Mouse (Mus musculus) G1E (cell line): ENCODE results near the gene Grm6. TPM values are rescaled to one million over a fixed set of nuclear protein-coding genes. Genes with fewer than 3 reads are reported as not detected.

Source experiments
- ATAC-seq: 2 replicates; pipeline ENCODE4 v1.8.0; 2016; ENCODE audit warnings: mild to moderate bottlenecking; ENCODE audit not compliant: insufficient number of reproducible peaks, poor library complexity, low FRiP score, severe bottlenecking; ENCODE audit errors: extremely low read depth
- DNase-seq: peaks from one replicate; pipeline ENCODE4 v3.0.0; 2012; ENCODE audit warnings: low spot score
- H3K27me3 ChIP-seq: 2 replicates; pipeline ENCODE4 v1.6.1; 2012; ENCODE audit warnings: mild to moderate bottlenecking, low read length, inconsistent platforms; ENCODE audit not compliant: insufficient read depth
- H3K36me3 ChIP-seq: replicated peaks from 2 replicates; pipeline ENCODE3; 2012; ENCODE audit warnings: mild to moderate bottlenecking, inconsistent platforms
- H3K4me1 ChIP-seq: 2 replicates; pipeline ENCODE4 v1.6.1; 2012; ENCODE audit warnings: low read depth, low read length, inconsistent platforms, mixed read lengths; ENCODE audit not compliant: insufficient read depth
- H3K4me3 ChIP-seq: 2 replicates; pipeline ENCODE4 v1.5.1; 2012; ENCODE audit warnings: low read depth, mild to moderate bottlenecking, inconsistent platforms, low read length, moderate library complexity, mixed read lengths
- H3K9me3 ChIP-seq: replicated peaks from 2 replicates; pipeline ENCODE4 v1.6.1; 2012; ENCODE audit warnings: inconsistent platforms
- CTCF ChIP-seq: IDR thresholded peaks from 2 replicates; pipeline ENCODE4 v1.5.1; 2012; ENCODE audit warnings: low read depth, low read length, inconsistent platforms, mixed read lengths
- GATA1 ChIP-seq: IDR thresholded peaks from 2 replicates; pipeline ENCODE4 v1.6.1; 2012; ENCODE audit warnings: borderline replicate concordance, low read length, inconsistent platforms, mixed read lengths
- GATA2 ChIP-seq: IDR thresholded peaks from 2 replicates; pipeline ENCODE4 v1.6.1; 2012; ENCODE audit warnings: low read depth, low read length, inconsistent platforms, borderline replicate concordance
- POLR2AphosphoS5 ChIP-seq: IDR thresholded peaks from 2 replicates; pipeline ENCODE4 v1.6.1; 2012; ENCODE audit warnings: low read depth, low read length, inconsistent platforms; ENCODE audit not compliant: insufficient replicate concordance
- TAL1 ChIP-seq: conservative IDR thresholded peaks from 2 replicates; pipeline ENCODE4 v1.6.1; 2012; ENCODE audit warnings: low read depth, low read length, inconsistent platforms, mixed read lengths
- polyA plus RNA-seq: library from polyadenylated mRNA; stranded (reverse); fragments of >175 nt; gene quantifications from 2 replicates; pipeline ENCODE4 v1.2.3, GENCODE M21; 2012
- total RNA-seq, 2 experiments: library from RNA; stranded (forward) in 1 of 2; stranded (reverse) in 1 of 2; fragments of 200-1000 nt in 1 of 2; fragments of >200 nt in 1 of 2; fragmentation: Nextera tagmentation in 1 of 2; gene quantifications; 2 replicates each; pipeline ENCODE4 v1.2.3; 2014 to 2017

Grm6 gene
- total RNA-seq (2014; fragmentation: Nextera tagmentation) (not detected in 2 replicates), total RNA-seq (2017) (0.05 TPM in 1 of 2 replicates, not detected in the other), polyA plus RNA-seq (0.01 TPM in 1 of 2 replicates, not detected in the other)

- no peaks in the 10 kb centered on the region for H3K36me3 ChIP-seq
- ATAC-seq (no peak), DNase-seq (no peak)
- H3K4me3 ChIP-seq: peak within 1 kb of the TSS; percentile 28; the same call in 1 of the 2 replicates
- peaks cover 86% of the 10 kb centered on the region for H3K9me3 ChIP-seq
- no peaks in the 10 kb centered on the region for H3K4me1 ChIP-seq
- no peaks in the 10 kb centered on the region for H3K27me3 ChIP-seq
- TF ChIP-seq GATA2: no peak
- TF ChIP-seq POLR2AphosphoS5: no peak
- no peak for TF ChIP-seq GATA1
- TF ChIP-seq CTCF: no peak
- no peak for TF ChIP-seq TAL1
Observed at GRCm38 (mm10) chr11:50850177-50850735, at the start of gene Grm6. TSS of gene Grm6 (plus strand) at chr11:50850685.

- DNase-seq (no peak), ATAC-seq (no peak)
- Histone ChIP-seq H3K4me1 (no peaks in the 10 kb centered on the region), H3K36me3 (no peaks in the 10 kb centered on the region), H3K9me3 (peaks cover 42% of the 10 kb centered on the region), H3K27me3 (no peaks in the 10 kb centered on the region), H3K4me3 (no peak overlapping the region)
- TF ChIP-seq GATA2 (no peak), POLR2AphosphoS5 (no peak), CTCF (no peak), TAL1 (no peak), GATA1 (no peak)
Observed at GRCm38 (mm10) chr11:50814233-50814632, 36.3 kb upstream of the Grm6 start.

- peaks cover 41% of the 10 kb centered on the region for H3K9me3 ChIP-seq
- no peaks in the 10 kb centered on the region for H3K27me3 ChIP-seq
- H3K4me1 ChIP-seq: no peaks in the 10 kb centered on the region
- TF ChIP-seq POLR2AphosphoS5: no peak
- H3K36me3 ChIP-seq: no peaks in the 10 kb centered on the region
- no peak for DNase-seq
- no peak for ATAC-seq
- H3K4me3 ChIP-seq: no peak overlapping the region
Observed at GRCm38 (mm10) chr11:50826214-50826613, 24.3 kb upstream of the Grm6 start.

- Histone ChIP-seq H3K27me3 (no peaks in the 10 kb centered on the region), H3K4me3 (no peak within 1 kb of the TSS), H3K36me3 (no peaks in the 10 kb centered on the region), H3K9me3 (peaks cover 42% of the 10 kb centered on the region), H3K4me1 (no peaks in the 10 kb centered on the region)
- no peak for DNase-seq
- no peak for TF ChIP-seq CTCF
- no peak for TF ChIP-seq GATA2
- TF ChIP-seq GATA1: no peak
- TF ChIP-seq POLR2AphosphoS5: no peak
- no peak for TF ChIP-seq TAL1
- ATAC-seq: no peak
Observed at GRCm38 (mm10) chr11:50827010-50827953, 23.2 kb upstream of the Grm6 start, which contains the start of gene Zfp354c. TSS of gene Zfp354c (minus strand) at chr11:50827724.

GRCm38 (mm10) chr11:50835727-50836126 is 14.8 kb upstream of the Grm6 start:
- DNase-seq: no peak
- no peak overlapping the region for H3K4me3 ChIP-seq
- no peaks in the 10 kb centered on the region for H3K4me1 ChIP-seq
- ATAC-seq: no peak
- no peaks in the 10 kb centered on the region for H3K36me3 ChIP-seq
- no peak for TF ChIP-seq CTCF
- no peak for TF ChIP-seq GATA2
- no peak for TF ChIP-seq GATA1
- TF ChIP-seq TAL1: no peak
- TF ChIP-seq POLR2AphosphoS5: no peak
- H3K9me3 ChIP-seq: peaks cover 57% of the 10 kb centered on the region
- no peaks in the 10 kb centered on the region for H3K27me3 ChIP-seq

GRCm38 (mm10) chr11:50841023-50841735 is 9.3 kb upstream of the Grm6 start, which contains the start of gene Zfp879:
TSS of gene Zfp879 (minus strand) at chr11:50841552.
- Histone ChIP-seq H3K4me1 (no peaks in the 10 kb centered on the region), H3K36me3 (no peaks in the 10 kb centered on the region), H3K27me3 (no peaks in the 10 kb centered on the region), H3K9me3 (peaks cover 60% of the 10 kb centered on the region), H3K4me3 (no peak within 1 kb of the TSS)
- ATAC-seq (no peak), DNase-seq (no peak)
- no peak for TF ChIP-seq TAL1
